Mouse (Mus musculus) lung, embryonic 16.5 days (tissue): ENCODE measurements around the gene Vhl. TPM values are rescaled to one million over a fixed set of nuclear protein-coding genes. Genes with fewer than 3 reads are reported as not detected.

Source experiments
- ATAC-seq: fragments of 200-750 bp; cut with Nextera tagmentation; 2 replicates; pipeline ENCODE4 v1.8.0; 2017; ENCODE audit warnings: low read depth, mild to moderate bottlenecking, moderate library complexity
- H3K27ac ChIP-seq: fragments of 300-500 bp; sonication (generic); 2 replicates; pipeline ENCODE4 v1.5.1; 2014; ENCODE audit warnings: mild to moderate bottlenecking, control low read depth, low read length
- H3K27me3 ChIP-seq: fragments of 300-500 bp; sonication (generic); 2 replicates; pipeline ENCODE4 v1.6.1; 2014; ENCODE audit warnings: low read depth, low read length, mixed read lengths; ENCODE audit not compliant: control insufficient read depth, insufficient read depth
- H3K36me3 ChIP-seq: fragments of 300-500 bp; sonication (generic); 2 replicates; pipeline ENCODE4 v1.6.1; 2014; ENCODE audit warnings: low read length; ENCODE audit not compliant: control insufficient read depth, insufficient read depth
- H3K4me1 ChIP-seq: fragments of 300-500 bp; sonication (generic); replicated peaks from 2 replicates; pipeline ENCODE4 v1.6.1; 2014; ENCODE audit warnings: low read length, mixed read lengths; ENCODE audit not compliant: control insufficient read depth, insufficient read depth
- H3K4me2 ChIP-seq: fragments of 300-500 bp; sonication (generic); 2 replicates; pipeline ENCODE4 v1.6.1; 2014; ENCODE audit warnings: low read depth, low read length, control low read depth
- H3K4me3 ChIP-seq: fragments of 300-500 bp; sonication (generic); 2 replicates; pipeline ENCODE4 v1.5.1; 2014; ENCODE audit warnings: mild to moderate bottlenecking, low read length, control low read depth
- H3K9ac ChIP-seq: fragments of 300-500 bp; sonication (generic); 2 replicates; pipeline ENCODE4 v1.6.1; 2014; ENCODE audit warnings: low read length, control low read depth
- H3K9me3 ChIP-seq: fragments of 300-500 bp; sonication (generic); 2 replicates; pipeline ENCODE4 v1.6.1; 2016; ENCODE audit warnings: low read length; ENCODE audit not compliant: control insufficient read depth
- WGBS: fragments of 180-500 bp; shearing (Covaris S2); extraction: QIAGEN DNeasy Blood & Tissue Kit; methylation state at CpG from one replicate; pipeline ENCODE4 v1.1.7; 2014; 5-methylcytosine and 5-hydroxymethylcytosine counted together
- polyA plus RNA-seq: library from polyadenylated mRNA; unstranded; fragments of >200 nt; fragmentation: Nextera tagmentation; extraction: Ambion mirVana; gene quantifications from 2 replicates; pipeline ENCODE4 v1.2.1, GENCODE M21; 2015

The Vhl gene
- polyA plus RNA-seq, 1 experiment from 2014 or later = 36.1 TPM

GRCm38 (mm10) chr6:113678246-113679012, 54.7 kb downstream of the Vhl start:
- no peak overlapping the region for H3K9ac ChIP-seq
- ATAC-seq = no peak
- 70% methylated on average over 14 of the region's 14 CpGs for whole genome bisulfite sequencing

GRCm38 (mm10) chr6:113679993-113680566, 56.3 kb downstream of the Vhl start:
- no peak overlapping the region for H3K4me2 ChIP-seq
- 74% methylated on average over 9 of the region's 9 CpGs for WGBS

More at GRCm38 (mm10) chr6:113678246-113679012, 54.7 kb downstream of the Vhl start:
- no peaks in the 10 kb centered on the region for H3K27me3 ChIP-seq
- H3K27ac ChIP-seq = no peak overlapping the region
- no peak overlapping the region for H3K4me2 ChIP-seq
- no peak overlapping the region for H3K4me3 ChIP-seq
- no peaks in the 10 kb centered on the region for H3K9me3 ChIP-seq
- H3K36me3 ChIP-seq = no peaks in the 10 kb centered on the region
- H3K4me1 ChIP-seq = no peaks in the 10 kb centered on the region

More at GRCm38 (mm10) chr6:113679993-113680566, 56.3 kb downstream of the Vhl start:
- H3K4me1 ChIP-seq = no peaks in the 10 kb centered on the region
- no peaks in the 10 kb centered on the region for H3K9me3 ChIP-seq
- no peak overlapping the region for H3K27ac ChIP-seq
- no peak overlapping the region for H3K4me3 ChIP-seq
- H3K9ac ChIP-seq = no peak overlapping the region
- H3K36me3 ChIP-seq = no peaks in the 10 kb centered on the region
- no peak for ATAC-seq
- H3K27me3 ChIP-seq = no peaks in the 10 kb centered on the region

Other genes starting within 250 kb of the Vhl start
- 52.6 and 54.3 TPM in 2 replicates for gene Tada3, start 246.1 kb upstream of the Vhl start, polyA plus RNA-seq
- gene Arpc4, start 245.8 kb upstream of the Vhl start, polyA plus RNA-seq = 384 and 398 TPM in 2 replicates
- gene Ttll3, start 234.7 kb upstream of the Vhl start, polyA plus RNA-seq = 4.8 and 7.3 TPM in 2 replicates
- gene Rpusd3, start 204.6 kb upstream of the Vhl start, polyA plus RNA-seq = 18.0 and 21.5 TPM in 2 replicates
- gene Cidec, start 188.2 kb upstream of the Vhl start, polyA plus RNA-seq = 0.49 TPM in 1 of 2 replicates, not detected in the other
- gene Jagn1, start 181.4 kb upstream of the Vhl start, polyA plus RNA-seq = 72.7 and 74.0 TPM in 2 replicates
- gene Il17re, start 165.5 kb upstream of the Vhl start, polyA plus RNA-seq = 25.8 and 28.2 TPM in 2 replicates
- 26.7 and 28.3 TPM in 2 replicates for gene Il17rc, start 152.5 kb upstream of the Vhl start, polyA plus RNA-seq
- gene Creld1, start 140.7 kb upstream of the Vhl start, polyA plus RNA-seq = 32.5 and 37.7 TPM in 2 replicates
- 0.11 and 0.19 TPM in 2 replicates for gene Prrt3, start 122.0 kb upstream of the Vhl start, polyA plus RNA-seq
- gene Emc3, start 92.3 kb upstream of the Vhl start, polyA plus RNA-seq = 108 and 110 TPM in 2 replicates
- gene Fancd2, start 92.3 kb upstream of the Vhl start, polyA plus RNA-seq = 12.9 and 13.0 TPM in 2 replicates
- gene Fancd2os, start 23.2 kb upstream of the Vhl start, polyA plus RNA-seq = 0.15 and 0.21 TPM in 2 replicates
- 218 and 226 TPM in 2 replicates for gene Brk1, start 19.2 kb upstream of the Vhl start, polyA plus RNA-seq
- 6.3 and 7.4 TPM in 2 replicates for gene Irak2, start 14.5 kb downstream of the Vhl start, polyA plus RNA-seq
- gene Tatdn2, start 73.1 kb downstream of the Vhl start, polyA plus RNA-seq = 0.46 and 0.60 TPM in 2 replicates
- gene Ghrl, start 95.9 kb downstream of the Vhl start, polyA plus RNA-seq = not detected in 2 replicates
- 239 and 242 TPM in 2 replicates for gene Sec13, start 116.8 kb downstream of the Vhl start, polyA plus RNA-seq